Mouse (Mus musculus) embryonic facial prominence, embryonic 11.5 days (tissue): ENCODE measurements around the gene Parp11. TPM values are rescaled to one million over a fixed set of nuclear protein-coding genes. Genes with fewer than 3 reads are reported as not detected.

Experiments
- polyA plus RNA-seq: library from polyadenylated mRNA; unstranded; fragments of >200 nt; fragmentation: Nextera tagmentation; extraction: Ambion mirVana; gene quantifications from 2 replicates; pipeline ENCODE4 v1.2.1, GENCODE M21; 2014

Gene Parp11
- polyA plus RNA-seq, 1 experiment from 2014 or later = 40.5 TPM

Other genes with a start within 250 kb of the Parp11 start
- 0.46 and 0.79 TPM in 2 replicates for gene Cracr2a, start 114.5 kb downstream of the Parp11 start, polyA plus RNA-seq